Mouse (Mus musculus) CH12F3 (cell line): Measurements from ENCODE around the gene Wipi1.
"Not testable (repeated sequence)": the region's sequence is repeated elsewhere in the genome, so short reads cannot be mapped to it uniquely, and the experiment has no call there.

Experiments
- in situ Hi-C: fragments of 300-500 bp; cut with MboI; formaldehyde crosslinking; loops from 2 replicates; pipeline ENCODE4 v1.14.3; 2020; ENCODE audit warnings: low sequenced_read_pairs

Wipi1 gene

DNA sequence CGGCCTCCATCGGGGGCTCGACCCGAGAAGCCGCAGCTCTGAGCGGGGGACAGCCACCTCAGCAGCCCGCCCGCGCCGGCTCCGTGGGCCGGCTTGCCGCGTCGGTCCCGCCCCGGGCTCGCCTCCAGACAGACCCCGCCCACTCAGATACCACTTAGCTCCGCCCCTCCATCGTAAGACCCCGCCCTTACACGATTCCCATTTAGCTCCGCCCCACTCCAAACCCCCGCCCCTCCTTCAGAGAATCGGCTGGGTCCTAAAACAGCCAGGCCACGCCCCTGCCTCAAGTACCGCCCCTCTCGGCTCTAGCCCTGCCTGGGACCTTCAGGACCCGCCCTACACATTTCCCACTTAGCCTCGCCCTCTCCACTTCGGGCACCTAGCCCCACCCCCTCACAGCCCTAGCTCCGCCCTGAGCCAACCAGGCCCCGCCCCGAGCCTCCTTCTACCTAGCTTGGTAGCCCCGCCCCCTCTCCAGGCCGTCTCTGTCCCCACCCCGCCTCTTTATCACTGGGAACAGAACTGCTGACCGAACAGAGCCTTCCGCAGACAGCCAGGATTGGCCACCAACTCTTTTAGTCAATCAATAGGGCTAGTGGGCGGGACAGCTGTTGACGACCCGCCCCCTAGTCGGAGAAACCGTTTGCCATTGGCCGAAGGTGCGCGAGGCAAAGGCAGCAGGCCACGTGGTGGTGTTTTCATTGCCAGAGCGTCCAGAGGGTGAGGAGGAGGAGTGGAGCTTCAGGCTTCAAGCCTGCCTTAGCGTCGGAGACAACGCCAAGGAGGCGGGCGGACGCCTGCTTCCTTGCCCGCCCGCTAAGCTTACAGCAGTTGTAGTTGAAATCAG, at the start of gene Wipi1:
TSS of gene Wipi1 (minus strand) at position 665 of the 847 bp plus-strand sequence.
- in situ Hi-C loops, result no loop called here

DNA sequence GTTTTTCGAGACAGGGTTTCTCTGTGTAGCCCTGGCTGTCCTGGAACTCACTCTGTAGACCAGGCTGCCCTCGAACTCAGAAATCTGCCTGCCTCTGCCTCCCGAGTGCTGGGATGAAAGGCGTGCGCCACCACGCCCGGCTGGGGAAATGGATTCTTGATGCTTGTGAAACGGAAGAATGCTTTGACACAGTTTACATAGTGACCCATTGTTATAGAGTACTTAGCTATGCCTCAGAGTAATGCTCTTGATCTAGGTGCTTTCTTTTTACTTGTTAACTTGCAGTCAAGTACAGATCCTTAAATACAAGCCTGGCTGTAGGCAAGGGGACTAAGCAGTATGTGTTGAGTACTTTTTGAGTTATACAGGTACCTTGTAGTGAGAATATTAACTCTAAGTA, 48.8 kb upstream of the Wipi1 start:
- in situ Hi-C loops, result not testable (repeated sequence)

DNA sequence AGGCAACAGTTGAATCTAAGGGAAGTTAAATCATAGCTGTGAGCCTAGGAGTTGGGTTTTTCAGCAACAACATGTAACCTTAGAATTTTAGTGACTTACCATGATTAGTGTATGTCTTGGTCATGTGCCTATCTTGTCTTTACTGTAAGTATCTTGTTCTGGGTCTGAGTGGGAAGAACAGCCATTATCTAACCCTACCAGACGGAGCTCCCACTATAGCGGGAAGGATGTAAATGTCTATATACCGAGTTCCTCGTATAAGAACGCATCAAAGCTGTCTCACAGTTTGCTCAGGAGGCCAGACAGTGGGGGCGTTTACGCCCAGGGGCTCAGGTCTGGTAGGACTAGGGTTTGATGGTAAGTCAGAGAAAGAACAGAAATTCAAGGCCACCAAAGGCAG, 44.5 kb upstream of the Wipi1 start:
- in situ Hi-C loops, result no loop called here

DNA sequence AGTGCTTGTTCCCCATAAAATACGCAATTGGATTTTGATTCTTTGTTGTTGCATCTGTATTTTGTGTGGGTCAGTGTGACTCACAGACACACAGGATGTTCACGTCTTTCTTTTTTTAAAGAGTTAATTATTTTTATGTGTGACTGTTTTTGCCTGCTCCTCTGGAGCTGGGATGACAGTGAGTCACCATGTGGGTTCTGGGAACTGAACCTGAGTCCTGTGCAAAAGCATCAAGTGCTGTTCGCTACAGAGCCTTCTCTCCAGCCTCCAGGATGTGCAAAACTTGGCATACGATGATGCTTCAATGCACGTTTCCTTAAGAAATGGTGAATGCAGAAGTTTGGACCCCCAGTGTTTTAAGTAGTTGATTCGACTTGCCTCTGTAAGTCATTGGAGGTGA, 42.8 kb upstream of the Wipi1 start:
- in situ Hi-C loops, result no loop called here

DNA sequence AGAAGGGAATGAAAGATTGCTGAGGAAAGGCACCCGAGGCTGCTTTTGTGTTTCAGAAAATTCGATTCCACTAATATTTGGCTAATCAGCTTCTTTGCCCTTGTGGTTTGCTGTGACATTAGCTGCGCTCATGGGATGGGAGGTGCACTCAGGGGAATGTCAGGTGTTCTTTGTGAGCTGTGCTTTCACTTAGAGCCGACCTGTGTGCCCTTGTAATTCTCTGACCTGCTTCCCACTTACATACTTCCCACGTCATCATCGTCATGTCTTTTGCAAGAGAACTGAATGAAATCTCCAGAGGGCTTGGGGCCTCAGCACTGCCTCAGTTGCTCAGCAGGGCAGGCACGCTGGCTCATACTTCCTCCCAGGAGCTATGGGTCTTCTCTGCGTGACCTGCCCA, 41.4 kb upstream of the Wipi1 start:
- in situ Hi-C loops, result no loop called here

DNA sequence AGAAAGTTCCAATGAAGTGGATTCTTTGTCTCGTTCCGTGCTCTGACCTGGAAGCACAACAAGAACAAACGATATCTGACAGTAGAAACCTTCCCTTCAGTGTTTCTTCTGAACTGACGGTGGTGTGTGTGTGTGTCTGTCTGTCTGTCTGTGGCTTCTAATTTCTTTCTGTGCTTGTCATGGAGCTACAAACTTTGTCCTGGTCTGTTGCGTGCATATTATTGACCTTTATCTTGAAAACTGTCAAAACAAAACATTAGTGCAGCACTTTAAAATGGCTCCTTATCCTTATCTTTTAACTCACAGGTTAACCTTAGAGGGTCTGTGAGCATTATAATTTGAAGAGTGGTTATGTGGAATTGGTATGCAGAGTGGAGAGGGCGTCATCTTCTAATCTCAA, 40.7 kb upstream of the Wipi1 start:
- in situ Hi-C loops, result no loop called here

DNA sequence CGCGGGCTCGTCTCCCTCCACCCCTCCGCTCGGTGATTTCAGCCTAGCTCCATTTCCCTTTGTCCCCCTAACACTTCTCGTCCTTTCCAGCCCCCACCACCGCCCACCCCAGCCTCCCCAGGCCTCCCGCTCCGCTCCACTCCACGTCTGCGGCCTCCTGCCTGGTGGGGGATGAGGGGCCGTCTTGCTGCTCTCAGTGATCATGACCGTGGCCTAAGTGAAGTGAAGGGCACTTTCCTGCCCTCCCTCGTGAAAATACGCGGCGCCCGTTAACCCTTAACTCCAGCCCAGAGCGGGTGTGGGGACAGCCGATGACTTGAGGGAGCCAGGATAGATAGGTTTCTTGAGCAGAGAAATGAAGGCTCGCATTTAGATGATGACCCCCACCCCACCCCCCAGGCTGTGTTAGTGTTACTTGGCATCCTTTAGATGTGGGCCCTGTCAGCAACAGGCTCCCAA, 39.8 kb upstream of the Wipi1 start:
- in situ Hi-C loops, result no loop called here

- in situ Hi-C loops, result no loop called here
Observed at GRCm38 (mm10) chr11:109650788-109651565, 39.2 kb upstream of the Wipi1 start.

DNA sequence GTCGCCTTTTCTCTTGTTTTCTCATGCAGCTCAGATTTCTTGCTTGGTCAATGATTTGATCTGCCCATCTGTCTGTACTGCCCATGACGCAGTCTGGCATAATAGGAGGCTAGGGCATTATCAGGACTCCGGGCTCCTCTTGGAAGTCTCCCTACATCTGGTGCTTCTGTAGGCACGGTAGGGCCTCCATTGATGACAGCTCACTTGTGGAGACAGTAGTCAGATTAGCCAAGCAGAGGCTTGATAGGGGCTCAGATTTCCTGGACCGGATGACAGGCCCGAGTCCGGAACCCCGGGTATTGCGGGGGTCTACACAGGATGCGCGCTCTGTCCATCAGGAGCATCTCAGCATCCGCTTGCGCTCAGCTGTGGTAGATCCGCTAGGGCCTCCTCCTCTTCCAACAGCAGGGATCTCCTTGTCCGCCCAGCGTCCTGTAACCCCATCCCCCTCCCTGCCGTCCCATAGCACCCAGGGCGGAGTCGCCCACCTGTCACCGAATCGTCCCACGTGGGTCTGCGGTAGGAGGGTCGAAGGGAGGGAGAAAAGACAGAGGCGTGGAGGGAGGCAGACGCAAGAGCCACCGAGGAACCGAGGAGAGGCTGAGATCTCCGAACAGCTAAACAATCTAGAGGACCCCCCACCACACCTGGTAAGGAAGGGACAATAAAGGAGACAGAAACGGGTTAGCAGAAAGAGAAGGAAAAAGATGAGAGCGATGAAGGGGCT, 38.4 kb upstream of the Wipi1 start:
- in situ Hi-C loops, result no loop called here

DNA sequence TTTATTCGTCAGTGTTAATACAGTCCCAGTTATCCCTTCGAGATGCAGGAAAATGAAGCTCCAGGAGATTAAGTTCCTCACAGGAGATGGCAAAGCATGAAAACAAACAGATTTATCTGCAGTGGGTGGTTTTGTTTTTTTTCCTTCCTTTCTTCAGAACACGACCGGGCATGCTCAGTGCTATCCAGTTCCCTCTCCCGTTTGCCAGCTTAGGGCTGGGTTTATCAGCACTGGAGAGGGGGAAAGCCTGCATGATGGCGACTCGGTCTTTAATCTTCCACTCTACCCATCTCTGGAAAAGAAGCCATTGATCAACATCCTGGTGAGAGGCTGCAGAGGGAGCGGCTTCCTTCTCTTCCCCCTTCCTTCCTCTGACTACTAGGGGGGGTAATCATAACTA, 37.4 kb upstream of the Wipi1 start, which contains the start of gene Prkar1a:
TSS of gene Prkar1a (plus strand) at position 200 of the 400 bp plus-strand sequence.
- in situ Hi-C loops, result no loop called here

GRCm38 (mm10) chr11:109648510-109648909, 36.7 kb upstream of the Wipi1 start:
- in situ Hi-C loops, result no loop called here

- in situ Hi-C loops, result no loop called here
Observed at GRCm38 (mm10) chr11:109641498-109642222, 29.9 kb upstream of the Wipi1 start.

DNA sequence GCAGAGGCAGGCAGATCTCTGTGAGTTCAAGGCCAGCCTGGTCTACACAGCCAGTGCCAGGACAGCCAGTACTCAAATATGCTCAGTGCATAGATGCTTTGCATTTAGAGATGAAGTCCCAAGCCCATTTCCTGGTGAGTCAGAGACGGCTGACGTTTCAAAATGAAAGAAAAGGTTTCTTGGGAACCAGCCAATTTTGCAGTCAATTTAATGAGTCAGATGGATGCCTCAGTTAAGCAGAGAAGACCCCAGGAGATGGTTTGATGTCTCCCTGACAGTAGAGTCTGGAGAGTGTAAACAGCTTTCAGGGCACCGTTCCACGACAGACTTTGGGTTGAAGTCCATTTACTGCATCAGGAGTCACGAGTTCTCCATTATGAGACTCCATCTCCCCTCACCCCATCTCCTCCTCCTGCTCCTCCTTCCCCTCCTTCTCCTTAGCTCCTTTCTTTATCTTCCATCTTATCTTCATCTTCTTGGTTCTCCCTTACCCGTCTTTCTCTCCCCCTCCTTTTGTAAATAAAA, 24.2 kb upstream of the Wipi1 start:
- in situ Hi-C loops, result no loop called here

GRCm38 (mm10) chr11:109634928-109635327, 23.2 kb upstream of the Wipi1 start:
- in situ Hi-C loops, result no loop called here

- in situ Hi-C loops, result no loop called here
Observed at GRCm38 (mm10) chr11:109629021-109629521, 17.3 kb upstream of the Wipi1 start.

GRCm38 (mm10) chr11:109628099-109628498, 16.3 kb upstream of the Wipi1 start:
- in situ Hi-C loops, result no loop called here

GRCm38 (mm10) chr11:109627648-109628047, 15.9 kb upstream of the Wipi1 start:
- in situ Hi-C loops, result no loop called here

DNA sequence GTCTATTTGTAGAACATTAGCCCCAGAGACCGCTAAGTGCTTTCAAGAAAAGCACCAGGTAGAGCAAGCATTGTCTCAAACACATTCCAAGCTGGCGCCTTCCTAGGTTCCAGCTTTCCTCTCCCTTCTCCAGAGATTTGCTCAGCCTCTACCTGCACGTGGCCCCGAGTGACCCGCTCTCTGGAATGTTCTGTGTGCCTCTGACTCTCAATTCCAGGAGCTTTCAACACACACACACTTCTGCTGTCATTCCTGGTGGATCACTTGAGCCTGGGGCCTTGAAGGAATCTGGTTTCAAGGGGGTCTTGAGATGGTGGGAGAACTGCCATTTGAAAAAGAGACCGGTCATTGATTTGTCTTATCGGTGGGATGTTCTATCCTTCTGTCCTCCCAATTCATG, 11.5 kb upstream of the Wipi1 start:
- in situ Hi-C loops, result no loop called here

DNA sequence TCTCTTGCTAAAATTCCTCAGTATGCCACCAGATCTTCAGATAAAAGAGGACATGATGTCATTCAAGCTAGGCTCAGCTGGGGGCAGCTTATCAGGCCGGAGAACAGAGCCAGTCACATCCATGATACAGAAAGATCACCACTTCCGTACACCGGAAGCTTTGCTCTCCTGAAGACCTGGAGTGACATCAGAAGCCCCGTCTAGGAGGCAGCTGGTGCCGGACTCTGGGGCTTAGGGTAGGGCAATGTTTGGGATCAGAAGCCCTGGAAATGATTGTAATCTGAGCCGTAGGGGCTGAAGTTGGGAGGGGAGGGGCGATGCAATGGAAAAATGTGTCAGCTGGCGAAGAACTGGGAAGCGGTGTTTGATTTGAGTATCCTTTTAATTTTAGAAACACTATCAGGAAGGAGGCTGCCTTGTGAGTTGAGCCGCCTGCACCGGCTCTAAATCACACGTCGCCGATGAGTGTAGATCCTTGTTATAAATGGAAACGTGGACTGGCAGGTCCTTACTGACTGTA, 10.8 kb upstream of the Wipi1 start:
- in situ Hi-C loops, result no loop called here

GRCm38 (mm10) chr11:109621183-109621582, 9.4 kb upstream of the Wipi1 start:
- in situ Hi-C loops, result no loop called here
